Mouse (Mus musculus): ENCODE data around the gene Chn2. TPM values are rescaled to one million over a fixed set of nuclear protein-coding genes. Genes with fewer than 3 reads are reported as not detected.

Chn2 gene
- polyA plus RNA-seq, 1 experiment, result 8.5 TPM

- DNase-seq, result no peak
- Histone ChIP-seq H3K4me3 (replicated peaks; ENCODE audit: extremely low read depth, low read depth, low read length) (no peak overlapping the region), H3K4me1 (ENCODE audit: control insufficient read depth, insufficient read depth, low read length) (no peaks in the 10 kb centered on the region)
- 55% methylated on average over 9 of the region's 9 CpGs for whole genome bisulfite sequencing
- TF ChIP-seq CTCF (IDR thresholded peaks at IDR 0.05; ENCODE audit: insufficient read depth, low read length) (no peak), POLR2A (IDR thresholded peaks at IDR 0.05; ENCODE audit: borderline replicate concordance, extremely low read depth, low read depth, low read length) (no peak)
These were observed 294.5 kb downstream of the Chn2 start for GRCm38 (mm10) chr6:54333652-54334396.

DNA sequence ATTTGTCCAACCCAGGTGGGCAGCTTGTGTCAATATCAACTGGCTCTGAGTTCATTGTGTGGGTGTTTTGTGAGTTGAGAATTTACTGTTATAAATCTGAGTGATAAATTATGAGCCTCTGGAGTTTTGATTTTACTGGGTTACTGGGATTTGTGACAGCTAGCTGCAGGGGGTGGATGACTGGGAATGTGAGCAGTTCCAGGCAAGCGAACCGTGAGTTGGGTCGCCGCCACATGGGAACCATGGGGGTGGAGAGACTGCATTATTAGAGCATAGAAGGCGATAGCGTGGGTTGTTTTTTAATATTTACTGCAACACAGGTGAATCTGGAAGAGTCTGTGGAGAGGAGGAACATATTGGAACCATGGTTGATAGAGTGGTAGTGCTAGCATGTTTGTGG lies 298.0 kb downstream of the Chn2 start:
- 85% methylated on average over 6 of the region's 6 CpGs for WGBS

GRCm38 (mm10) chr6:54341133-54341532 lies 301.8 kb downstream of the Chn2 start:
- 67% methylated on average over 5 of the region's 5 CpGs for WGBS
- Histone ChIP-seq H3K4me3 (replicated peaks; ENCODE audit: extremely low read depth, low read depth, low read length) (no peak overlapping the region), H3K4me1 (ENCODE audit: control insufficient read depth, insufficient read depth, low read length) (no peaks in the 10 kb centered on the region)
- no peak for DNase-seq
- TF ChIP-seq CTCF (IDR thresholded peaks at IDR 0.05; ENCODE audit: insufficient read depth, low read length) (no peak), POLR2A (IDR thresholded peaks at IDR 0.05; ENCODE audit: borderline replicate concordance, extremely low read depth, low read depth, low read length) (no peak)

More for the DNA sequence above, 298.0 kb downstream of the Chn2 start:
- TF ChIP-seq POLR2A (IDR thresholded peaks at IDR 0.05; ENCODE audit: borderline replicate concordance, extremely low read depth, low read depth, low read length) (no peak), CTCF (IDR thresholded peaks at IDR 0.05; ENCODE audit: insufficient read depth, low read length) (no peak)
- DNase-seq, result no peak
- no peaks in the 10 kb centered on the region for H3K4me1 ChIP-seq (ENCODE audit: control insufficient read depth, insufficient read depth, low read length)
- no peak overlapping the region for H3K4me3 ChIP-seq (replicated peaks; ENCODE audit: extremely low read depth, low read depth, low read length)

DNA sequence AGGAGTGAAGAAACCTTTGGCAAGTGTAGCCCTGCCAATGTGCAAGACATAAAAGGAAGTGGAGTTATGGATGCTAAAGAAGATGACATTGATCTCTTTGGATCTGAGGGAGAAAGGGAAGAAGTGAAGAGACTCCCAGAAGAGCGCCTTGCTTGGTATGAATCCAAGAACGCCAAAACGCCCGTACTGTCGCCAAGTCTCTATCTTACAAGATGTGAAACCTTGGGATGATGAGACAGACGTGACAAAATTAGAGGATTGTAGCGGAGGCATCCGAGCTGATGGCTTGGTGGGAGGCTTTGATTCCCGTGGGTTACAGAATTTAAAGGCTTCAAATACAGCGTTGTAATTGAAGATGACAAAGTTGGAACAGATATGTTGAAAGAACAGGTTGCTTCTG lies 302.9 kb downstream of the Chn2 start:
- Histone ChIP-seq H3K4me1 (ENCODE audit: control insufficient read depth, insufficient read depth, low read length) (no peaks in the 10 kb centered on the region), H3K4me3 (replicated peaks; ENCODE audit: extremely low read depth, low read depth, low read length) (no peak overlapping the region)
- 82% methylated on average over 10 of the region's 10 CpGs for WGBS
- no peak for TF ChIP-seq CTCF (IDR thresholded peaks at IDR 0.05; ENCODE audit: insufficient read depth, low read length)
- TF ChIP-seq POLR2A (IDR thresholded peaks at IDR 0.05; ENCODE audit: borderline replicate concordance, extremely low read depth, low read depth, low read length), result no peak
- DNase-seq, result no peak

Other genes starting within 250 kb of the Chn2 start
- gene Tril, start 218.7 kb upstream of the Chn2 start, polyA plus RNA-seq (2012; rRNA removed), result 27.0 and 28.6 TPM in 2 replicates
- gene Cpvl, start 60.9 kb upstream of the Chn2 start, polyA plus RNA-seq (2012; rRNA removed), result not detected in 2 replicates

Measured in lung, adult 2 months (tissue).